Mouse (Mus musculus): ENCODE data around the gene Smpd3. TPM values are rescaled to one million over a fixed set of nuclear protein-coding genes. Genes with fewer than 3 reads are reported as not detected.

Smpd3 gene
- polyA plus RNA-seq, 1 experiment from 2014 or later: 2.9 TPM

GRCm38 (mm10) chr8:106336561-106336960 is 1.2 kb downstream of the Smpd3 start:
- Histone ChIP-seq H3K4me1 (ENCODE audit: control insufficient read depth, insufficient read depth, low read length) (peaks cover 9% of the 10 kb centered on the region; the same call in 1 of the 2 replicates), H3K4me3 (ENCODE audit: low read length) (peak overlapping the region; percentile 8; the same call in 1 of the 2 replicates), H3K27ac (ENCODE audit: low read length) (no peak overlapping the region), H3K36me3 (ENCODE audit: control insufficient read depth, insufficient read depth) (no peaks in the 10 kb centered on the region), H3K9ac (ENCODE audit: low read length) (no peak overlapping the region), H3K27me3 (ENCODE audit: control insufficient read depth, insufficient read depth, low read length) (peaks cover 24% of the 10 kb centered on the region), H3K9me3 (replicated peaks; ENCODE audit: control insufficient read depth, low read length) (no peaks in the 10 kb centered on the region), H3K4me2 (ENCODE audit: low read depth, low read length) (no peak overlapping the region)
- no peak for ATAC-seq (replicated peaks; ENCODE audit: extremely low read depth, insufficient read depth, low FRiP score)
- 3% methylated on average over 41 of the region's 41 CpGs for WGBS

- H3K4me2 ChIP-seq (ENCODE audit: low read depth, low read length): no peak overlapping the region
- 68% methylated on average over 4 of the region's 4 CpGs for WGBS
- ATAC-seq (replicated peaks; ENCODE audit: extremely low read depth, insufficient read depth, low FRiP score): no peak
- H3K4me3 ChIP-seq (ENCODE audit: low read length): no peak overlapping the region
- H3K9me3 ChIP-seq (replicated peaks; ENCODE audit: control insufficient read depth, low read length): no peaks in the 10 kb centered on the region
- peaks cover 9% of the 10 kb centered on the region; the same call in 1 of the 2 replicates for H3K4me1 ChIP-seq (ENCODE audit: control insufficient read depth, insufficient read depth, low read length)
- no peak overlapping the region for H3K9ac ChIP-seq (ENCODE audit: low read length)
- no peaks in the 10 kb centered on the region for H3K36me3 ChIP-seq (ENCODE audit: control insufficient read depth, insufficient read depth)
- no peak overlapping the region for H3K27ac ChIP-seq (ENCODE audit: low read length)
- peaks cover 24% of the 10 kb centered on the region for H3K27me3 ChIP-seq (ENCODE audit: control insufficient read depth, insufficient read depth, low read length)
These were observed 1.8 kb downstream of the Smpd3 start for GRCm38 (mm10) chr8:106336031-106336430.

GRCm38 (mm10) chr8:106335196-106335595 is 2.6 kb downstream of the Smpd3 start:
- H3K27ac ChIP-seq (ENCODE audit: low read length): no peak overlapping the region
- no peak overlapping the region for H3K4me2 ChIP-seq (ENCODE audit: low read depth, low read length)
- no peak for ATAC-seq (replicated peaks; ENCODE audit: extremely low read depth, insufficient read depth, low FRiP score)
- H3K27me3 ChIP-seq (ENCODE audit: control insufficient read depth, insufficient read depth, low read length): peaks cover 24% of the 10 kb centered on the region
- no peaks in the 10 kb centered on the region for H3K36me3 ChIP-seq (ENCODE audit: control insufficient read depth, insufficient read depth)
- no peaks in the 10 kb centered on the region for H3K9me3 ChIP-seq (replicated peaks; ENCODE audit: control insufficient read depth, low read length)
- H3K4me3 ChIP-seq (ENCODE audit: low read length): no peak overlapping the region
- H3K9ac ChIP-seq (ENCODE audit: low read length): no peak overlapping the region
- H3K4me1 ChIP-seq (ENCODE audit: control insufficient read depth, insufficient read depth, low read length): peaks cover 9% of the 10 kb centered on the region; the same call in 1 of the 2 replicates
- WGBS: 54% methylated on average over 4 of the region's 4 CpGs

- no peak for ATAC-seq (replicated peaks; ENCODE audit: extremely low read depth, insufficient read depth, low FRiP score)
- Histone ChIP-seq H3K4me1 (ENCODE audit: control insufficient read depth, insufficient read depth, low read length) (peaks cover 5% of the 10 kb centered on the region; the same call in 1 of the 2 replicates), H3K9me3 (replicated peaks; ENCODE audit: control insufficient read depth, low read length) (no peaks in the 10 kb centered on the region), H3K27ac (ENCODE audit: low read length) (no peak overlapping the region), H3K9ac (ENCODE audit: low read length) (no peak overlapping the region), H3K4me3 (ENCODE audit: low read length) (no peak overlapping the region), H3K27me3 (ENCODE audit: control insufficient read depth, insufficient read depth, low read length) (peaks cover 24% of the 10 kb centered on the region), H3K36me3 (ENCODE audit: control insufficient read depth, insufficient read depth) (no peaks in the 10 kb centered on the region), H3K4me2 (ENCODE audit: low read depth, low read length) (no peak overlapping the region)
- 30% methylated on average over 8 of the region's 8 CpGs for WGBS
These were observed 4.4 kb downstream of the Smpd3 start for GRCm38 (mm10) chr8:106333346-106333745.

- H3K27ac ChIP-seq (ENCODE audit: low read length): no peak overlapping the region
- H3K36me3 ChIP-seq (ENCODE audit: control insufficient read depth, insufficient read depth): no peaks in the 10 kb centered on the region
- H3K4me1 ChIP-seq (ENCODE audit: control insufficient read depth, insufficient read depth, low read length): peaks cover 3% of the 10 kb centered on the region; the same call in 1 of the 2 replicates
- WGBS: 66% methylated on average over 4 of the region's 4 CpGs
- H3K27me3 ChIP-seq (ENCODE audit: control insufficient read depth, insufficient read depth, low read length): peaks cover 24% of the 10 kb centered on the region
- ATAC-seq (replicated peaks; ENCODE audit: extremely low read depth, insufficient read depth, low FRiP score): no peak
- no peak overlapping the region for H3K9ac ChIP-seq (ENCODE audit: low read length)
- no peaks in the 10 kb centered on the region for H3K9me3 ChIP-seq (replicated peaks; ENCODE audit: control insufficient read depth, low read length)
- no peak overlapping the region for H3K4me2 ChIP-seq (ENCODE audit: low read depth, low read length)
- no peak overlapping the region for H3K4me3 ChIP-seq (ENCODE audit: low read length)
These were observed 5.3 kb downstream of the Smpd3 start for GRCm38 (mm10) chr8:106332498-106332897.

GRCm38 (mm10) chr8:106326624-106327023 is 11.2 kb downstream of the Smpd3 start:
- Histone ChIP-seq H3K9me3 (replicated peaks; ENCODE audit: control insufficient read depth, low read length) (no peaks in the 10 kb centered on the region), H3K4me3 (ENCODE audit: low read length) (no peak overlapping the region), H3K4me2 (ENCODE audit: low read depth, low read length) (no peak overlapping the region), H3K27ac (ENCODE audit: low read length) (no peak overlapping the region), H3K4me1 (ENCODE audit: control insufficient read depth, insufficient read depth, low read length) (no peaks in the 10 kb centered on the region), H3K36me3 (ENCODE audit: control insufficient read depth, insufficient read depth) (no peaks in the 10 kb centered on the region), H3K27me3 (ENCODE audit: control insufficient read depth, insufficient read depth, low read length) (no peaks in the 10 kb centered on the region; the same call in 1 of the 2 replicates), H3K9ac (ENCODE audit: low read length) (no peak overlapping the region)
- WGBS: 74% methylated on average over 4 of the region's 4 CpGs
- ATAC-seq (replicated peaks; ENCODE audit: extremely low read depth, insufficient read depth, low FRiP score): no peak

- Histone ChIP-seq H3K4me1 (ENCODE audit: control insufficient read depth, insufficient read depth, low read length) (no peaks in the 10 kb centered on the region), H3K4me3 (ENCODE audit: low read length) (no peak overlapping the region), H3K9ac (ENCODE audit: low read length) (no peak overlapping the region), H3K9me3 (replicated peaks; ENCODE audit: control insufficient read depth, low read length) (no peaks in the 10 kb centered on the region), H3K27me3 (ENCODE audit: control insufficient read depth, insufficient read depth, low read length) (no peaks in the 10 kb centered on the region; the same call in 1 of the 2 replicates), H3K4me2 (ENCODE audit: low read depth, low read length) (no peak overlapping the region), H3K27ac (ENCODE audit: low read length) (no peak overlapping the region), H3K36me3 (ENCODE audit: control insufficient read depth, insufficient read depth) (no peaks in the 10 kb centered on the region)
- ATAC-seq (replicated peaks; ENCODE audit: extremely low read depth, insufficient read depth, low FRiP score): no peak
- whole genome bisulfite sequencing: 85% methylated on average over 7 of the region's 7 CpGs
These were observed 16.4 kb downstream of the Smpd3 start for GRCm38 (mm10) chr8:106321434-106321833.

GRCm38 (mm10) chr8:106320002-106320401 is 17.8 kb downstream of the Smpd3 start:
- no peaks in the 10 kb centered on the region for H3K36me3 ChIP-seq (ENCODE audit: control insufficient read depth, insufficient read depth)
- H3K9me3 ChIP-seq (replicated peaks; ENCODE audit: control insufficient read depth, low read length): no peaks in the 10 kb centered on the region
- H3K4me1 ChIP-seq (ENCODE audit: control insufficient read depth, insufficient read depth, low read length): no peaks in the 10 kb centered on the region
- 82% methylated on average over 6 of the region's 6 CpGs for WGBS
- H3K27me3 ChIP-seq (ENCODE audit: control insufficient read depth, insufficient read depth, low read length): no peaks in the 10 kb centered on the region; the same call in 1 of the 2 replicates
- no peak overlapping the region for H3K4me3 ChIP-seq (ENCODE audit: low read length)
- no peak overlapping the region for H3K4me2 ChIP-seq (ENCODE audit: low read depth, low read length)
- H3K27ac ChIP-seq (ENCODE audit: low read length): no peak overlapping the region
- H3K9ac ChIP-seq (ENCODE audit: low read length): no peak overlapping the region
- ATAC-seq (replicated peaks; ENCODE audit: extremely low read depth, insufficient read depth, low FRiP score): no peak

GRCm38 (mm10) chr8:106317091-106317490 is 20.7 kb downstream of the Smpd3 start:
- Histone ChIP-seq H3K27me3 (ENCODE audit: control insufficient read depth, insufficient read depth, low read length) (no peaks in the 10 kb centered on the region; the same call in 1 of the 2 replicates), H3K4me1 (ENCODE audit: control insufficient read depth, insufficient read depth, low read length) (no peaks in the 10 kb centered on the region), H3K9ac (ENCODE audit: low read length) (no peak overlapping the region), H3K9me3 (replicated peaks; ENCODE audit: control insufficient read depth, low read length) (no peaks in the 10 kb centered on the region), H3K4me2 (ENCODE audit: low read depth, low read length) (no peak overlapping the region), H3K27ac (ENCODE audit: low read length) (no peak overlapping the region), H3K36me3 (ENCODE audit: control insufficient read depth, insufficient read depth) (no peaks in the 10 kb centered on the region), H3K4me3 (ENCODE audit: low read length) (no peak overlapping the region)
- no peak for ATAC-seq (replicated peaks; ENCODE audit: extremely low read depth, insufficient read depth, low FRiP score)
- WGBS: 77% methylated on average over 4 of the region's 4 CpGs

Data from heart, embryonic 16.5 days (tissue).